Mouse (Mus musculus): ENCODE measurements at regions not wholly inside any gene's neighbourhood (a gene's known extent, or its start where the extent isn't known, plus 50 kb on each side); places are given as distances from the start of the nearest gene placed in this dataset.

- DNase-seq (ENCODE audit: low read depth, low spot score), result no peak
Measured at GRCm38 (mm10) chr7:67814861-67815260, 55.3 kb upstream of the Synm start.

Data from R1 (cell line).